Mouse (Mus musculus): ENCODE results near the gene Polr2i. TPM values are rescaled to one million over a fixed set of nuclear protein-coding genes. Genes with fewer than 3 reads are reported as not detected.

Polr2i gene
- polyA plus RNA-seq, 1 experiment, result not detected

DNA sequence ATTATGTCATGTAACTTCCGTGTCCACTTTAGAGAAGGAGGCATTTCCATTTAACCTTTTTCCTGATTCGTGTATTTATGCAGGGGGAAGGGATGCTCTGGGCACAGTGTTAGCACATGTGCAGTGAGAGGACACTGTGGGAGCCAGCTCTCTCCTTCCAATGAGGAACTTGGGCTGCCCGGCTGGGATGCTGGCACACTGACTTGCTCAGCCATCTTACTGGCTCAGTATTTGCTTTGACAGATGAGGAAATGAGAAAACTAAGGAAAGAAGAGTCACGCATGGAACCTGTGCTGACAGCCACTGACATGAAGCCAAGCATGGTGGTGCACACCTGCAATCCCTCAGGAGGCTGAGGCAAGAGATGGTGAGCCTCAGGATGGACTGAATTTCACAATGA lies 37.9 kb downstream of the Polr2i start:
- Histone ChIP-seq H3K4me1 (ENCODE audit: control insufficient read depth, insufficient read depth, low read length) (no peaks in the 10 kb centered on the region), H3K27ac (ENCODE audit: insufficient read depth, low read depth, low read length) (no peak overlapping the region), H3K4me3 (ENCODE audit: insufficient read depth, low read depth, low read length) (no peak overlapping the region)
- 85% methylated on average over 4 of the region's 4 CpGs for whole genome bisulfite sequencing
- no peak for TF ChIP-seq CTCF (IDR thresholded peaks at IDR 0.05; ENCODE audit: insufficient read depth, low read depth, low read length)
- no peak for TF ChIP-seq POLR2A (IDR thresholded peaks at IDR 0.05; ENCODE audit: insufficient read depth, low read depth, low read length)

DNA sequence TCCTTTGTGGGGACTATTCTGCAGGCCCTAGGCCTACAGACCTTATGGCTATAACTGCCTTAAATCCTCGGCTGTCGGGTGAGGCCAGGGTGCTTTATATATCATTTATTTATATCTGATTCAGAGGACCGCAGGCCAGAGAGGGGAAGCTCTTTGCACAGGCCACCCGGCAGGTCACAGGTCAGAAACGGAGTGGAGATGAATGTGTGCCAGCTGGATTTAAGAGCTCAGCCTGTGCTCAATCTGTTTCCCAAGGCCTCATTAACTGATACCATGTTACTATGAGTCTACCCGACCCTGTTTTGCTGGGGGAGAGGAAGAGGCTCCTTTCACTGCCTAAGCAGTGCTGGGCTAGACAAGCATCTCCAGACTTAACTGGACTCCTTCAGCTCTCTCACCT lies 42.6 kb downstream of the Polr2i start:
- Histone ChIP-seq H3K4me1 (ENCODE audit: control insufficient read depth, insufficient read depth, low read length) (no peaks in the 10 kb centered on the region), H3K27ac (ENCODE audit: insufficient read depth, low read depth, low read length) (no peak overlapping the region), H3K4me3 (ENCODE audit: insufficient read depth, low read depth, low read length) (no peak overlapping the region)
- 90% methylated on average over 6 of the region's 6 CpGs for WGBS
- no peak for TF ChIP-seq CTCF (IDR thresholded peaks at IDR 0.05; ENCODE audit: insufficient read depth, low read depth, low read length)
- TF ChIP-seq POLR2A (IDR thresholded peaks at IDR 0.05; ENCODE audit: insufficient read depth, low read depth, low read length), result no peak

DNA sequence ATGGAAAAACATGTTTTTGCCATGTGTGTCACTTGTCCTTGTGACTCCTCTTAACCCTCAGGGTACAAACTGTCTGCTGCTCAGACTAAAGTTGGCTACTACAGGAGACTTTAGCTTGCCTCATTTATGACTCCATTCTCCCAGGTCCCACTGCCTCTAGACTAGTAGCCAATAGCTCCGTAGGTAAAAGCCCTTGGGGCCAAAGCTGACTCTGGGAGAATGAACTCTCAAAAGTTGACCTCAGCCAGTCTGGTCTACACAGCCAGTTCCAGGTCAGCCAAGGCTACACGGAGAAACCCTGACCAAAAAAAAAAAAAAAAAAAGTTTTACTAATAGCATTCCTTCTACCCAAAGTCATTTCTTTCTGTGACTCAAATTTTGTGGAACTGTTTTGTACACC lies 47.2 kb downstream of the Polr2i start:
- Histone ChIP-seq H3K4me1 (ENCODE audit: control insufficient read depth, insufficient read depth, low read length) (0 out of 2 replicates have a peak, but pooled peaks cover 4% of the 10 kb centered on the region), H3K27ac (ENCODE audit: insufficient read depth, low read depth, low read length) (no peak overlapping the region), H3K4me3 (ENCODE audit: insufficient read depth, low read depth, low read length) (no peak overlapping the region)
- TF ChIP-seq POLR2A (IDR thresholded peaks at IDR 0.05; ENCODE audit: insufficient read depth, low read depth, low read length) (no peak), CTCF (IDR thresholded peaks at IDR 0.05; ENCODE audit: insufficient read depth, low read depth, low read length) (no peak)
- whole genome bisulfite sequencing, result 45% methylated on average over 2 of the region's 2 CpGs

DNA sequence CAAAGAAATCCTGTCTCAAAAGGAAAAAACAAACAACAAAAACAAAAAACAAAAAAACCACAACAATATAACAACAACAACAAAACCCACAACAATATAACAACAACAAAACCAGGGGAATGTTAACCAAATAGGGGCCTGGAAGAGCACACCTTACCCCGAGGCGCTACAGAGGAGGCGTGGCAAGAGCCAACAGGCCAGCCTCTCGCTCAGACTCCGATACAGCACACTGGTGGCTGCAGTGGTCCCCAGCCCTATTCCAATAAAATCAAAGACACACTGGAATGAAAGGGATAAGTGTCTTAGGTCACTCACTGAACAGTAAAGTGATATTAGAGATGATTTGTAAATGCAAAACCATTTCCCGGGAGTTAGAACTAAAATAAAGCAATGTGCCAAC lies 47.8 kb downstream of the Polr2i start:
- TF ChIP-seq POLR2A (IDR thresholded peaks at IDR 0.05; ENCODE audit: insufficient read depth, low read depth, low read length) (no peak), CTCF (IDR thresholded peaks at IDR 0.05; ENCODE audit: insufficient read depth, low read depth, low read length) (no peak)
- H3K4me3 ChIP-seq (ENCODE audit: insufficient read depth, low read depth, low read length), result peak overlapping the region; percentile 74
- H3K4me1 ChIP-seq (ENCODE audit: control insufficient read depth, insufficient read depth, low read length), result 0 out of 2 replicates have a peak, but pooled peaks cover 4% of the 10 kb centered on the region
- no peak overlapping the region for H3K27ac ChIP-seq (ENCODE audit: insufficient read depth, low read depth, low read length)
- WGBS, result 9% methylated on average over 6 of the region's 6 CpGs

DNA sequence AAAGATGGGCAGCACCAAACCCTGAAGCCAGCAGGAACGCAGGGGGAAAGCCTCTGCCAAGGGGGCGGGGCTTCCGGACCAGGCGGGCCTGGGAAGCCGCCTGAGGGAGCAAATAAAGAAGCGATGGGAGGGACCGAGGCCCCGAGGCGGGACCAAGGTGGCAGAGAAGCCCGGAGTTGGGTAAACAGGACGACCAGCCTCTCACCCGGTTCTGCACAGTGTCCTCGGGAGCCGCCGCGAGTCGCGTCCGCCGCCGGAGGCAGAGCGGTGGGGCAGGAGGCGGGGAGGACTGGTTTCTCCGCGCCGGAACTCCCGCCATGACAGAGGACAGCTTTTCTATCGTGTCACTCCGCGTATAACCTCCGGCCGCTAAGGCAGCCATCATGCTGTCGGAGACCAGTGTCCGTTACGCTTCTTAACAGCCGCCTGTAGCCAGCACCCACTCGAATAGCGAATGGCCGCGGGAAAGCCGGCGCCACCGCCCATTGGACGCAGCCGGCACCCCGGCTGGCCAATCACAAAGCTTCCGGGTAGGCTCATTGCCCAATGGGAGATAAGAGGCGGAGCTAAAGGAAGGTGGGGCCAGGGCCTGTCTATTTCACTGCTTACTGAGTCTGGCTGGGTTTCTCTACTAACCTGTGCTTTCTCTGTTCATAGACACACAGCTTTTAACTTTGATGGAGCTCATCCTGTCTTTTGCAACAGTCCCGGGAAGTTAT lies 48.4 kb downstream of the Polr2i start, which contains the start of the genes Thap8 and Wdr62:
Thap8 (plus strand) TSS at position 144 of the 719 bp plus-strand sequence.
Wdr62 (minus strand) TSS at position 469 of the 719 bp plus-strand sequence.
- under 1% methylated on average over 49 of the region's 49 CpGs for WGBS

DNA sequence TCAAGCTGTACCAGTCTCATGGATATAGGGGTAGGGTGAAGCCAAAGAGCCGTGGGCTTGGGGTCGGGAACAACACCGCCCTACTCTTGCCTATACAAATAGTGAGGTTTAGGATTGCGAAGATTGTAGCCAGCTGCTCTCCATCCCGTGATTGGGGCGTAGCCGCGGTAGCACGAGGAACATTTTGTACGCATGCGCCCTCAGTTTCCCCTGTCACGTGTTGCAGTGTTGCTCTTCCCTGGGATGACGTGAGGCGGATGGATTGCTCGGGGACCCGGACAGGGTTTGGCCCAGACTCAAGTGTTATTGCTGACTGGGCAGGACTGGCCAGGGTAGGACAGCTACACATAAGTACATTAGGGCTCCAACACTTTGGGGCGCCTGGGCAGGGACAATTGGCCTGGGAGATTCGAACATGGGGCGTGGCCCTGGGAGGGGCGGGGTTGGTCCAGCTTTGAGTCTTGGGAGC lies 49.0 kb downstream of the Polr2i start:
- peak; percentile 44; the same call in 1 of the 2 replicates for TF ChIP-seq POLR2A (IDR thresholded peaks at IDR 0.05; ENCODE audit: insufficient read depth, low read depth, low read length)
- no peak for TF ChIP-seq CTCF (IDR thresholded peaks at IDR 0.05; ENCODE audit: insufficient read depth, low read depth, low read length)
- under 1% methylated on average over 20 of the region's 20 CpGs for WGBS
- Histone ChIP-seq H3K27ac (ENCODE audit: insufficient read depth, low read depth, low read length) (peak overlapping the region; percentile 99), H3K4me1 (ENCODE audit: control insufficient read depth, insufficient read depth, low read length) (0 out of 2 replicates have a peak, but pooled peaks cover 4% of the 10 kb centered on the region), H3K4me3 (ENCODE audit: insufficient read depth, low read depth, low read length) (peak overlapping the region; percentile 74)

More for the DNA sequence above, 48.4 kb downstream of the Polr2i start, which contains the start of the genes Thap8 and Wdr62:
- Histone ChIP-seq H3K27ac (ENCODE audit: insufficient read depth, low read depth, low read length) (peak within 1 kb of the TSS; percentile 99), H3K4me1 (ENCODE audit: control insufficient read depth, insufficient read depth, low read length) (0 out of 2 replicates have a peak, but pooled peaks cover 4% of the 10 kb centered on the region), H3K4me3 (ENCODE audit: insufficient read depth, low read depth, low read length) (peak within 1 kb of the TSS; percentile 74)
- TF ChIP-seq CTCF (IDR thresholded peaks at IDR 0.05; ENCODE audit: insufficient read depth, low read depth, low read length) (no peak), POLR2A (IDR thresholded peaks at IDR 0.05; ENCODE audit: insufficient read depth, low read depth, low read length) (no peak)

DNA sequence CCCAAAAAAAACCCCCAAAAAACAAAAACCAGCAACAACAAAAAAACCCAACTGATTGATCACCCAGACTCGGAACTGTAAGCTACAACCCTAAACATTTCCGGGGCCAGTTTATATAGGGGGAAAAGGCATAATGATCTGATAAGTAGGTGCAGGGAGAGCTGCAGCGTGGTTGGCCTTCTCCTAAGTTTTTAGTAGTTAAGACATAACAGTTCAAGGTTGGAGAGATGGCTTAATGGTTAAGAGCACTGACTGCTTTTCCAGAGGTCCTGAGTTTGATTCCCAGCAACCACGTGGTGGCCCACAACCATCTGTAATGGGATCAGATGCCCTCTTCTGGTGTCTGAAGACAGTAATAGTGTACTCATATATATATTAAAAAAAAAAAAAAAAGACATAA lies 49.8 kb downstream of the Polr2i start:
- 77% methylated on average over 4 of the region's 4 CpGs for WGBS
- Histone ChIP-seq H3K27ac (ENCODE audit: insufficient read depth, low read depth, low read length) (no peak overlapping the region), H3K4me1 (ENCODE audit: control insufficient read depth, insufficient read depth, low read length) (0 out of 2 replicates have a peak, but pooled peaks cover 4% of the 10 kb centered on the region), H3K4me3 (ENCODE audit: insufficient read depth, low read depth, low read length) (no peak overlapping the region)
- TF ChIP-seq POLR2A (IDR thresholded peaks at IDR 0.05; ENCODE audit: insufficient read depth, low read depth, low read length) (no peak), CTCF (IDR thresholded peaks at IDR 0.05; ENCODE audit: insufficient read depth, low read depth, low read length) (no peak)

DNA sequence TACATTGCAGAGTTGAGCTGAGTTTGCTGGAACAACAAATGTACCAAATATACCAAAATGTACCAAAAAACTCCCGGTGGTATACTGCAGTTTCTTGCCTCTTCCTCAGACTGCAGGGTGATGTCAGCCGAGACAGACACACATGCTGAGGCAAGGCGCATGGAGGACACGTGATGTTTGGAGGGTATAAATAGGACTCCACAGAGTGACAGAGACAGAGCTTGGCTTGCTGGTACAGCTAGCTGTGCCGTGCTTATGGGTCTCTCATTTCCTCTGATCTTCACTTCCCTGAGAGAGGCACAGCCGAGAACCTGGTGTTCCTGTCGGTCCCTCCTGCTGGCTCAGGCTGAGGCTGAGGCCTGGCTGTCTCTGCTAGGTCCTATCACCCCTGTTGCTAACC lies 51.0 kb downstream of the Polr2i start:
- H3K4me3 ChIP-seq (ENCODE audit: insufficient read depth, low read depth, low read length), result no peak overlapping the region
- 84% methylated on average over 7 of the region's 7 CpGs for WGBS
- H3K4me1 ChIP-seq (ENCODE audit: control insufficient read depth, insufficient read depth, low read length), result 0 out of 2 replicates have a peak, but pooled peaks cover 4% of the 10 kb centered on the region
- no peak for TF ChIP-seq CTCF (IDR thresholded peaks at IDR 0.05; ENCODE audit: insufficient read depth, low read depth, low read length)
- TF ChIP-seq POLR2A (IDR thresholded peaks at IDR 0.05; ENCODE audit: insufficient read depth, low read depth, low read length), result no peak
- H3K27ac ChIP-seq (ENCODE audit: insufficient read depth, low read depth, low read length), result no peak overlapping the region

Other genes starting within 250 kb of the Polr2i start
- not detected in 2 replicates for gene Zfp568, start 248.0 kb upstream of the Polr2i start, polyA plus RNA-seq (2012; ENCODE audit: insufficient read depth, insufficient read length, low replicate concordance, missing spikeins)
- gene Zfp14, start 180.6 kb upstream of the Polr2i start, polyA plus RNA-seq (2012; ENCODE audit: insufficient read depth, insufficient read length, low replicate concordance, missing spikeins), result not detected in 2 replicates
- not detected in 2 replicates for gene Zfp82, start 159.0 kb upstream of the Polr2i start, polyA plus RNA-seq (2012; ENCODE audit: insufficient read depth, insufficient read length, low replicate concordance, missing spikeins)
- not detected in 2 replicates for gene Gm26920, start 141.5 kb upstream of the Polr2i start, polyA plus RNA-seq (2012; ENCODE audit: insufficient read depth, insufficient read length, low replicate concordance, missing spikeins)
- not detected in 2 replicates for gene Zfp566, start 141.4 kb upstream of the Polr2i start, polyA plus RNA-seq (2012; ENCODE audit: insufficient read depth, insufficient read length, low replicate concordance, missing spikeins)
- 238 TPM in 1 of 2 replicates, not detected in the other for gene Zfp260, start 137.2 kb upstream of the Polr2i start, polyA plus RNA-seq (2012; ENCODE audit: insufficient read depth, insufficient read length, low replicate concordance, missing spikeins)
- gene Zfp382, start 110.0 kb upstream of the Polr2i start, polyA plus RNA-seq (2012; ENCODE audit: insufficient read depth, insufficient read length, low replicate concordance, missing spikeins), result not detected in 2 replicates
- gene Zfp146, start 62.2 kb upstream of the Polr2i start, polyA plus RNA-seq (2012; ENCODE audit: insufficient read depth, insufficient read length, low replicate concordance, missing spikeins), result not detected in 2 replicates
- not detected in 2 replicates for gene Cox7a1, start 47.8 kb upstream of the Polr2i start, polyA plus RNA-seq (2012; ENCODE audit: insufficient read depth, insufficient read length, low replicate concordance, missing spikeins)
- 469 TPM in 1 of 2 replicates, not detected in the other for gene Capns1, start 33.1 kb upstream of the Polr2i start, polyA plus RNA-seq (2012; ENCODE audit: insufficient read depth, insufficient read length, low replicate concordance, missing spikeins)
- not detected in 2 replicates for gene Tbcb, start 324 bp downstream of the Polr2i start, polyA plus RNA-seq (2012; ENCODE audit: insufficient read depth, insufficient read length, low replicate concordance, missing spikeins)
- gene Ovol3, start 3.8 kb downstream of the Polr2i start, polyA plus RNA-seq (2012; ENCODE audit: insufficient read depth, insufficient read length, low replicate concordance, missing spikeins), result not detected in 2 replicates
- gene Thap8, start 48.1 kb downstream of the Polr2i start, polyA plus RNA-seq (2012; ENCODE audit: insufficient read depth, insufficient read length, low replicate concordance, missing spikeins), result not detected in 2 replicates
- gene Wdr62, start 48.5 kb downstream of the Polr2i start, polyA plus RNA-seq (2012; ENCODE audit: insufficient read depth, insufficient read length, low replicate concordance, missing spikeins), result not detected in 2 replicates
- 737 TPM in 1 of 2 replicates, not detected in the other for gene Clip3, start 59.8 kb downstream of the Polr2i start, polyA plus RNA-seq (2012; ENCODE audit: insufficient read depth, insufficient read length, low replicate concordance, missing spikeins)
- not detected in 2 replicates for gene Alkbh6, start 76.8 kb downstream of the Polr2i start, polyA plus RNA-seq (2012; ENCODE audit: insufficient read depth, insufficient read length, low replicate concordance, missing spikeins)
- gene Syne4, start 82.9 kb downstream of the Polr2i start, polyA plus RNA-seq (2012; ENCODE audit: insufficient read depth, insufficient read length, low replicate concordance, missing spikeins), result not detected in 2 replicates
- gene E130208F15Rik, start 89.8 kb downstream of the Polr2i start, polyA plus RNA-seq (2012; ENCODE audit: insufficient read depth, insufficient read length, low replicate concordance, missing spikeins), result not detected in 2 replicates
- gene Sdhaf1, start 91.9 kb downstream of the Polr2i start, polyA plus RNA-seq (2012; ENCODE audit: insufficient read depth, insufficient read length, low replicate concordance, missing spikeins), result not detected in 2 replicates
- not detected in 2 replicates for gene Lrfn3, start 130.8 kb downstream of the Polr2i start, polyA plus RNA-seq (2012; ENCODE audit: insufficient read depth, insufficient read length, low replicate concordance, missing spikeins)
- gene Tyrobp, start 181.8 kb downstream of the Polr2i start, polyA plus RNA-seq (2012; ENCODE audit: insufficient read depth, insufficient read length, low replicate concordance, missing spikeins), result not detected in 2 replicates
- gene Hcst, start 187.9 kb downstream of the Polr2i start, polyA plus RNA-seq (2012; ENCODE audit: insufficient read depth, insufficient read length, low replicate concordance, missing spikeins), result not detected in 2 replicates
- not detected in 2 replicates for gene Nfkbid, start 189.8 kb downstream of the Polr2i start, polyA plus RNA-seq (2012; ENCODE audit: insufficient read depth, insufficient read length, low replicate concordance, missing spikeins)
- gene Aplp1, start 213.6 kb downstream of the Polr2i start, polyA plus RNA-seq (2012; ENCODE audit: insufficient read depth, insufficient read length, low replicate concordance, missing spikeins), result 174 TPM in 1 of 2 replicates, not detected in the other
- not detected in 2 replicates for gene Kirrel2, start 225.7 kb downstream of the Polr2i start, polyA plus RNA-seq (2012; ENCODE audit: insufficient read depth, insufficient read length, low replicate concordance, missing spikeins)
- gene Nphs1, start 226.4 kb downstream of the Polr2i start, polyA plus RNA-seq (2012; ENCODE audit: insufficient read depth, insufficient read length, low replicate concordance, missing spikeins), result not detected in 2 replicates

All from olfactory bulb, adult 2 months (tissue).